Mouse (Mus musculus) embryo, embryonic 10.5 days (tissue): ENCODE measurements around the gene Catsper2.
A peak's percentile ranks its signal among the peaks of the same experiment; 100 is the strongest.

Experiments used
- DNase-seq: peaks from one replicate; pipeline ENCODE4 v3.0.0-alpha.2; 2015; ENCODE audit warnings: low spot score

The Catsper2 gene

GRCm38 (mm10) chr2:121413387-121414042, at the start of gene Catsper2, which contains the start of gene Pdia3:
Catsper2 (minus strand) TSS chr2:121413792.
Pdia3 (plus strand) TSS chr2:121413775.
- DNase-seq = peak; percentile 97

- DNase-seq = no peak
These were observed 46.5 kb upstream of the Catsper2 start for GRCm38 (mm10) chr2:121460071-121460470.

- DNase-seq = peak; percentile 93
These were observed 43.4 kb upstream of the Catsper2 start, which contains the start of gene Serinc4 for GRCm38 (mm10) chr2:121456692-121457642. Serinc4 (minus strand) TSS chr2:121456781.

GRCm38 (mm10) chr2:121455534-121455933, 41.9 kb upstream of the Catsper2 start:
- no peak for DNase-seq

GRCm38 (mm10) chr2:121453917-121454316, 40.3 kb upstream of the Catsper2 start:
- DNase-seq = no peak

- DNase-seq = no peak
These were observed 39.4 kb upstream of the Catsper2 start, which contains the start of gene Hypk for GRCm38 (mm10) chr2:121452990-121453389. Hypk (plus strand) TSS chr2:121453290.

- no peak for DNase-seq
These were observed 38.8 kb upstream of the Catsper2 start for GRCm38 (mm10) chr2:121452361-121452760.

GRCm38 (mm10) chr2:121450093-121450492, 36.5 kb upstream of the Catsper2 start:
- DNase-seq = peak; percentile 40

- DNase-seq = no peak
These were observed 36.0 kb upstream of the Catsper2 start for GRCm38 (mm10) chr2:121449545-121450011.

GRCm38 (mm10) chr2:121448739-121449535, 35.3 kb upstream of the Catsper2 start, which contains the start of gene Serf2:
Serf2 (plus strand) TSS chr2:121449195.
- DNase-seq = peak; percentile 99

- DNase-seq = peak; percentile 72
These were observed 34.5 kb upstream of the Catsper2 start for GRCm38 (mm10) chr2:121448136-121448535.

- DNase-seq = no peak
These were observed 33.4 kb upstream of the Catsper2 start for GRCm38 (mm10) chr2:121447006-121447405.

GRCm38 (mm10) chr2:121446506-121446905, 32.9 kb upstream of the Catsper2 start:
- DNase-seq = no peak

- no peak for DNase-seq
These were observed 31.5 kb upstream of the Catsper2 start for GRCm38 (mm10) chr2:121445117-121445516.

GRCm38 (mm10) chr2:121444178-121444577, 30.6 kb upstream of the Catsper2 start, which contains the start of gene Ell3:
Ell3 (minus strand) TSS chr2:121444278.
- DNase-seq = no peak

- no peak for DNase-seq
These were observed 29.4 kb upstream of the Catsper2 start for GRCm38 (mm10) chr2:121443068-121443349.

- peak; percentile 70 for DNase-seq
These were observed 28.9 kb upstream of the Catsper2 start for GRCm38 (mm10) chr2:121442259-121443067.

GRCm38 (mm10) chr2:121441800-121442199, 28.2 kb upstream of the Catsper2 start:
- DNase-seq = no peak

GRCm38 (mm10) chr2:121440834-121441605, 27.4 kb upstream of the Catsper2 start:
- DNase-seq = no peak

- no peak for DNase-seq
These were observed 26.2 kb upstream of the Catsper2 start for GRCm38 (mm10) chr2:121439746-121440145.
